Mouse (Mus musculus): ENCODE data around the gene Cox7a2.

The Cox7a2 gene

DNA sequence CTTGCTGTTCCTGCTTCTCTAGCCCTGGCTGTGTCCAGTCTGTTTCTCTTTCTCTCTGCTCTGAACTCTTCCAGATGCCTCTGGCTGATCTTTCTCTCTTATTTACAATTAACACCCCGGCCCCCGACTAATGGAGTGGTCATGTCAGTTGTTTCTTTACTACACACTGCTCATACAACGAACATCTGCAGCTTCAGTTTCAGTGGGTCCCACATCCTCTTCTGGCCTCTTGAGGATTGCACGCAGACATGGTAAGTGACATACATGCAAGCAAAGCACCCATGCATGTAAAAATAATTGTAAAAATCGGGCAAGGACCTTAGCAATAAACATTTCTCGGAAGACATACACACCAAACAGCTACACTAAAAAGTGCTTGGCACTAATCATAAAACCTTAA, 24.1 kb downstream of the Cox7a2 start:
- CTCF ChIA-PET: interaction anchor here (0.5 kb wide), 1 partner anchor 138 kb away, joined by 4 read pairs; no protein-coding TSS in a partner anchor

DNA sequence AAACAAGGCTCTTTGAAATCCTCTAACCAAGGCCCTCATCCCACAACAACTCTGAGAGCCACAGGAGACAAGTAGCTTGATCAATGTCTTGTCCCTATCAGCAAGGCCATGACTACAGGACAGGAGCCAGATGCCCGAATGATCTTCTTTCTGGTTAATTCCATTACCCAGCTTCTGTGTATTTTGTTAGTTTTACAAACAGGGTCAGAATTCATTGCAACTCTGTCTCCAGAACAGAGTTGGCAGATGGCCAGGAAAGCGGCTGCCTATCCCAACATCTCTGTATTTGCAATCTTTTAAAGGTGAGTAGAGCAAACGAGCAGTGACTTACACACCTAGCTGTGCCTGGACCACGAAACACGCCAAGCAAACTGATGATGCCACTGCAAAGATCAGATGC, 29.4 kb downstream of the Cox7a2 start:
- CTCF ChIA-PET: no interaction called here

DNA sequence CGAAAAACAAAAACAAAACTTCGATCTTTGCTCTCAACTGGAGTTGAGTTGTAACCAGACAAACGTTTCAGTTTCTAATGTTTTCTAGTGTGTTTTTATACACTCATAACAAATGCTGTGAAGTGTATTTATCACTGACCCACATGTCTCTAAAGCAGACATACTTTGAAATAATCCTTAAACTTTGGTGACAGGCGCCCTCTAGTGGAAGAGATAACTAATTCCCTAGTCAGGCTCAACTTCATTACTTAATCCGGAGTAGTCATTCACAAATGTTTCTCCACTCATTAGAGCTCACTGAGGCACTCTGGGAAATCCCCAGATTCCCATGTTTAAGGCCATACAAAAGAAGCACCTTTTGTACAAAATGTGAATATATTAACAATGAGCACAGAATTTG, 36.6 kb downstream of the Cox7a2 start:
- CTCF ChIA-PET: interaction anchor here (0.6 to 1.2 kb wide), 2 partner anchors 11 to 1022 kb away, joined by 3 read pairs; no protein-coding TSS in a partner anchor

DNA sequence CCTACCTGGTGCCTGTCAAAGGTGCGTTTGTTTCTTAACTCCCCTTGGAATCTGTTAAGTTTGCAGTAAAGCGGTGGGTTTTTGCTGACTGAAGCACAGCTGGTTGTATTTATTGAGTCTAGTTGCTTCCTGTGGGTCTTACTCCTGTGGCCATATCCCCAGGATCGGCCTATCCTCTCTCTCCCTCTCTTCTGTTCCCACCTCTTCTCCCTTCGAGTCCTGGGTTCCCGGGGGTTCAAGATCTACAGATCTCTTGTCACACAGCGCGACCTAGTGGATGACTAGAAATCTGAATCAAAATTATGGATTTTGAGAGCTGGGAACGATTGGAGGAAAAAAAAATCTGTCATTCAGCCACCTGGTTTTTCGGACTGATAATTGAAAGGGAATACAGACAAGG, 38.6 kb downstream of the Cox7a2 start:
- CTCF ChIA-PET: interaction anchor here (0.6 kb wide), 1 partner anchor 24 kb away, joined by 7 read pairs; no protein-coding TSS in a partner anchor

DNA sequence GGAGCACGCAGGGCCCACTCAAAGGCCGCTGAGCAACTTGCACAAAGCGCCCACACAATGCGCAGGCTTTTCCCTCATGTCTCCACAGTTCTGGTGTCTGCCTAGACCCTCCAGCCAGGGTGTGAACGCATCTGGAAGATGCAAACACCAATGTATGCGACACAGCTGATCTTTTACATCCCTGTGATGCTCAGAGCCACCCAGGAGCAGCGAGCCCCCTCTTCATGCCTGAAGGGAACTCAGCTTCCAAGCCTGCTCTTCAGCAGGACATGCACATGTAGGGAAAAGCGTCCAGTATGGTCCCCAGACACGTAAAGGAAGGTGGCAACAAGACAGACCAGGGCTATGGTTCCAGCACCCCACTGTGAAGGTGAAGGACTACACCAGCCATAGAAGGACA, 39.5 kb downstream of the Cox7a2 start:
- CTCF ChIA-PET: interaction anchor here (0.5 kb wide), 1 partner anchor 17 kb away, joined by 3 read pairs; no protein-coding TSS in a partner anchor

DNA sequence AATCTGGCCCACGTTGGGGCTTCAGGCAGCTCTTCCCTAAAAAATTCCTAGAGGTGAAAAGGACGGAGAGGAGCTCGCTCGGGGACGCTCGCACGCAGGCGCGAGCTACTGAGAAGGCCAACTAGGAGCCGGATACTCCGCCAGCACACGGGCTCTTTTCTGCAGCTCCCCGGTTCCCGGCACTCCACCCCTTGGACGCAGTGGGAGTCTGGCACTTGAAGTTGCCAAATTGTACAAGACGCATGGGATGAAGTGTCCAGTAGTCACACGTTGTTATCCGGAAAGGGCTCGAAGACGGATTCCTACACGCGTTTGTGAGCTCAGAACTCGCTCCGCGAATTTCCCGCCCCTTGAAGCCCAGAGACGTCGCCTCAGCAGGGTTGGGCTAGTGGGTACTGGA, 40.2 kb downstream of the Cox7a2 start:
- CTCF ChIA-PET: interaction anchor here (0.6 kb wide), 1 partner anchor 12 kb away, joined by 3 read pairs; no protein-coding TSS in a partner anchor

DNA sequence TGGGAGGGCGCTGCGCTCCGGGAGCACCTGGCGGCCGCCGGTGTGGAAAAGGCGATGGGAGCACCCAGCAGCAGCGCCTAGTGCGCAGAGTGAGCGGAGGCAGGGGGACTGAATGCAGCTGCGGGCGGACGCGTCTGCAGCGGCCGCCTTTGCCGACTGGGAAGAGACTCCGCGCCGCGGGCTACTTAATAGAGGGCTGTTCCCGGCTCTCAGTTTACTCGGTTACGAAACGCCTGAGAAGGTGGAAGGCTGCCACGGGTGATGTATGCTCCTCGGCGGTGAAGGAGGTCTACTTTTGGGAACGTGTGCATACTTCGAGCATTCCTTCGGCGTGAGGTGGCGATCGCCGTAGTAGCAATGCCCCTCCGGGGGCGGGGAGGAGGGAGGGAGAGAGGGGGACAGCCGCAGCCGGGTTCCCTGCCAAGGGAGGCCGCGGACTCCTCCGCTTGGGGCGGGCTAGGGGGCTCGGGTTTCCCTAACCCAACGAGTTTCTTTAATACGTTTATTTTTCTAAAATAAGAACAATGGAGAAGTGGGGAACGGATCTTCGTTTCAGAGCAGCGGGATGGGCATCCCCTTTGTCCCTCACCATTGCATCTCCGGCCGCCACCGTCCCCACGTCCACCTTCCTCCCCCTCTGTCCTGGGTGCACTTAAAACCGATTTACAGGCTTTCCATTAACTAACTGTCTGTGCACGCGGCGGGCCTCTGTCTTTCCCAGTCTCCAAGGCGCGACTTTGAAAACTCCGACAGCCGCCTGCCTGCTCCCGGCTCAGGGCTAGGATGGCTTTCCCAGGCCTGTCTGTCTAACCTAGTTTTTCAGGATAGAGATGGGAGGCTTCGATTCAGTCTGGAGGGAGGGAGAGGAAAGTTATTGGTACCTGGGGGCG, 41.0 kb downstream of the Cox7a2 start, which contains the start of gene Col12a1:
Col12a1 (minus strand) TSS at position 351 of the 890 bp plus-strand sequence.
- CTCF ChIA-PET: no interaction called here

DNA sequence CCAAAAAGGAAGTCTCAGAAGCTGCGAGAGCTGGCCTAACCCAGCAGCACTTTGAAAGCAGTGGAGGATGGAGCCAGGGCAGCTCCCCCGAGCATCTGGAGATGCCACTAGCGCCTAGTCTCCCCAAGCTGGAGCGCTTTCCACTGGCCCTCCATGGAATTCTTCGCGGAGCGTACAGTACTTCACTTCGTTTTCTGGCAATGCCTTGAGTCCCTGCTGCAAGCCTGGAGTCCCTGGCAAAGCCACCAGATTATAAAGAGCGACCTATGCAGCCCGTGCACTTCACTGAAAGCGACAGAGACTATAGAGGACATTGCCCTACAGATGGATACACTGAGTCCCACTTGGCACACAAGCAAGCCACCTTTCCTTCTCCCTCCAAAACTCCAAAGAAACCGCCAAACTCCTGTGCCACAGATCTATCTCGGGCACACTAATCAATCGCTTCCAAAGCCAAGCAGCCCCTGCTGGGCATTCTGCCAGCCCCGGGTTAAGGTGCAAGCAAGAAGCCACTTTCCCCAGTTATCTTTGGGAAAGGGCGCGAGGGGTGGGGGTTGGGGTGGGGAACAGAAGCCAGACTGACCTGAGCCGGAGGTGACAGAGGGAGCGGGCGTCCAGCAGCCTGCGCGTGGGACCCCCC, 41.7 kb downstream of the Cox7a2 start:
- CTCF ChIA-PET: interaction anchor here (0.5 kb wide), 1 partner anchor 169 kb away, joined by 3 read pairs; no protein-coding TSS in a partner anchor

DNA sequence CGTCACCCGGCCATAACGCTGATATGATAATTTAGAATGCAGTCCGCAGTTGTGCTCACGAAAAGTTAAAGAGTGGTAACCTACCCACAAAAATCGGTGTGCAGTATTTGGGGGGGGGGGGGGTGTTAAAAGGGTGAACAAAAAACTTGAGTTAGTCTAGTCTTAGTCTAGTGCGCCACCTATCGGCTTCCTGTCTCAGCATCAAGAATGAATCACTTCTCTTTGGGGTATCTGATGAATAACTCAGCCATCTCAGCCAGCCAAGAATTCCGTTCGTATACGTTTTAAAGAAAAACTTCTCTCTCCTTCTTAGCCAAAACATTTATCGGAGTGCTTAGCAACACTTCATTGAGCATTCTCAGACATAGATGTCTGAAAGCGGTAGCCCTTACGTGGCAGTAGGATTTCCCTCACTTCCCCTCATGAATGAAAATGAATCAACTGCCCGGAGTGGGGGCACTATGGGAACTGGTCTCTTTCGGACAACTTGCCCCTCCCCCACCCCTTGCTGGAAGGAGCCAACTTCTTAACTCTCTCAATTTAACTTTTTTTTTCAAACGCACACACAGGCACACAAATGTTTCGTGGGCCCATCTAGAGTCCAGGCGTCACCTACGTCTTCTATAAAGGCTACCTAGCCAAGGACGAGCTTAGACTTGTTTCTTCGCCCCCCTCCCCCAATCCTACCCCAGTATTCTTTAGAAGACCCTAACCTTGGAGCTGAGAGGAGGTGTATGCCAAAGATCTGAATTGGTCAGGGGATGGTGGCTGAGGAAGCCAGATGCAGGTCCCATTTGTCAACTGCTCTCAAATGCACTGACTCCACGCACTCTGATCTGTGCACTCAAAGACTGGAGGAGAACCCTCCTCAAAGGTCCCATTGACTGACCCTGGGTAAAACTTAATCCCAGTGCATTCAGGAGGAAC, 42.5 kb downstream of the Cox7a2 start:
- CTCF ChIA-PET: interaction anchor here (0.5 to 0.8 kb wide), 2 partner anchors 23 to 170 kb away, joined by 3 to 18 read pairs; no protein-coding TSS in a partner anchor

DNA sequence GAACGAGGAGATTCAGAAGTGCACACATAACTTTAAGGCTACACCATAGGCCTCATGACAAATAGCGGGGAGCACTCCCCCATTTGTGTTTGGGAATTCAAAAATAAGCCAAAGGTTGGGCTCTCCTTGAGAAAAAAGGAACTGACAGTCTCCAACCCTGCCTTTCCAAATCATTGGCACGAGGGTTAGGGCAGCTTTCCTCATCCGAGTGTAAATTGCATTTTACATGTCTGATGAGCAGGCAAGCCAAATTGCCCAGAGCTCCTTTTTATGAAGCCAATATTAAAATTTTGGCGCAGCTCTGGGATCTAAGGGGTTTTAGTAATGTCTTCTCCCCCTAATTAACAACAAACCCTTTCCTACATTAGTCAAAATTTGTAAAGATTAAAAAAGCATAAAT, 43.2 kb downstream of the Cox7a2 start:
- CTCF ChIA-PET: interaction anchor here (0.8 kb wide), 1 partner anchor 22 kb away, joined by 18 read pairs; no protein-coding TSS in a partner anchor

DNA sequence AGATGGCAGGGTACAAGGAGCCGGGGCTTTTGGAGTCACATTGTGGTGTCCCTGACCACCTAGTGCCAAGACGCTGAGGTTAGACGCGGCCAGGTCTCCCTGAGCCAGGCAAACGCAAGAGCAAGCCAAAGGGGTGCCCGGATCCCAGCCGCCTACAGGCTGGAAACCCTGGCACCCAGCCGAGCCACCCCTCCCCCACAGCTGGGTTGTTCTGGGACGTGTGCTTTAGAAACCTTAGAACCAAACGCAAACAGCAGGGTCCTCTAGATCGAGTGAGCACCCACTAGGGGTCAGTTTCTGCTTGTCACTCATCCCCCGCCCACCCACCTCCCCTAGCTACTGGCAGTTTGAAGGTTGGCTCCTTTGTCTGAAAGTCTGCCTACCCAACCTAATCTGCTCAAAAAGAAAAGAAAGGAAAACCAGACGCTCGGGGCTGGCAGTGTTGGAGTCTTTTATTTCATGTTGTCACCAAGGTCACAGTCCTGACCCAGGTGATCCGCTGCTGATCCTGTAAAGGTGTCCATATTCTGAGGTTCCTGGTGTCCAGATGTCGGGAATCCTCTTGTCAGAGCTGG, 45.1 kb downstream of the Cox7a2 start:
- CTCF ChIA-PET: no interaction called here

All from spleen, embryonic (tissue).